Mouse (Mus musculus): ENCODE measurements around the gene Elof1.
A peak's percentile ranks its signal among the peaks of the same experiment; 100 is the strongest.

DNA sequence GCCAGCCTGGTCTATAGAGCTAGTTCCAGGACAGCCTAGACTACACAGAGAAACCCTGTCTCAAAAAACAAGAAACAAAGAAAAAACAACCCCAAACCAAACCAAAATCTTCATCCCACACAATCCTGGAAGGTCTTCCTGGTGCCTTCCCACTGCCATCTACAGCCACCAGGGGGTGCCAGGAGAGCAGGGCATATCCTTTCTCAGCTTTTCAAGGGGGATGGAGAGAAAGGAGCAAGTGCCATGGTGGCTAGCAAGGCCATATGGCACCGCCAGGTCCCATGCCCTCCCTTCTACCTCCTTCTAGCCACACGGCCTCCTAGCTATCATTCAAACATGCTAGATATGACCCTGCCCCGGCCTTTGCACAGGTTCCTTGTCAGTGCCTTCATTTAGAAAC lies 50.5 kb downstream of the Elof1 start:
- TF ChIP-seq CTCF (IDR thresholded peaks at IDR 0.05; ENCODE audit: insufficient read depth, low read depth, low read length) (peak; percentile 70), POLR2A (IDR thresholded peaks at IDR 0.05; ENCODE audit: insufficient read depth, low read depth, low read length) (no peak)
